Mouse (Mus musculus): ENCODE measurements around the gene Hist1h4a. TPM values are rescaled to one million over a fixed set of nuclear protein-coding genes. Genes with fewer than 3 reads are reported as not detected.
A peak's percentile ranks its signal among the peaks of the same experiment; 100 is the strongest.

The Hist1h4a gene
- polyA plus RNA-seq, 1 experiment from 2014 or later, result 0.40 TPM

- TF ChIP-seq EP300 (IDR thresholded peaks at IDR 0.05; ENCODE audit: low read depth) (peak; percentile 10; the same call in 1 of the 2 replicates), CTCF (IDR thresholded peaks at IDR 0.05; ENCODE audit: low read depth) (no peak)
- no peaks in the 10 kb centered on the region for H3K27me3 ChIP-seq (ENCODE audit: insufficient read depth, low read length)
- H3K4me3 ChIP-seq (ENCODE audit: low read depth, low read length), result peak overlapping the region; percentile 51
- ATAC-seq (no peak), DNase-seq (no peak)
- H3K4me1 ChIP-seq (ENCODE audit: insufficient read depth), result peaks cover 10% of the 10 kb centered on the region
- no peaks in the 10 kb centered on the region for H3K36me3 ChIP-seq (replicated peaks; ENCODE audit: insufficient read depth, low read length)
- peak overlapping the region; percentile 99 for H3K27ac ChIP-seq (ENCODE audit: low read depth)
- H3K9me3 ChIP-seq (ENCODE audit: low read length), result no peaks in the 10 kb centered on the region
- WGBS (ENCODE audit: insufficient replicate concordance), result 3% methylated on average over 13 of the region's 36 CpGs
- H3K9ac ChIP-seq (replicated peaks), result peak overlapping the region; percentile 53
- peak overlapping the region; percentile 65 for H3K4me2 ChIP-seq (ENCODE audit: low read depth, low read length)
Observed at GRCm38 (mm10) chr13:23744421-23745380, 16.3 kb downstream of the Hist1h4a start.

DNA sequence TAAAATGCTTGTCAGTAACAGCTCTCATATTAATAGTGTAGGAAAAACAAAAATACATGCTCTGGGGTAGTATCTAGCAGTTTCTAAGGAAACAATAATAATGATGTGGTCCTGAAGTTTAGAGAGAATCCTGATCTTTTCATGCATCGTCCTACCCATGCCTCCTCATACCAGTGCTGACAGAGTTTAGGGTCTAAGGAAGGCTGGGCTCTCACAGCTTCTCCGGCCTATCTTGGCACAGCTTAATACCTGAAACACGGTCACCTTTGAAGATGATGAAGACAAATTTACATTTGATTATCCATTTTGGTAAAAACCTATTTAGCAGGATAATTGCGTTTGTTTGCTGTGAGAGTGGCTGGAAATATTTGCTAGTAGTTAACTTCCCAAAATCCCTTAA, 17.1 kb downstream of the Hist1h4a start:
- WGBS (ENCODE audit: insufficient replicate concordance), result 56% methylated on average over 4 of the region's 4 CpGs
- Histone ChIP-seq H3K9ac (replicated peaks) (peak overlapping the region; percentile 53), H3K9me3 (ENCODE audit: low read length) (no peaks in the 10 kb centered on the region), H3K4me3 (ENCODE audit: low read depth, low read length) (peak overlapping the region; percentile 51), H3K36me3 (replicated peaks; ENCODE audit: insufficient read depth, low read length) (no peaks in the 10 kb centered on the region), H3K4me1 (ENCODE audit: insufficient read depth) (peaks cover 10% of the 10 kb centered on the region), H3K27me3 (ENCODE audit: insufficient read depth, low read length) (no peaks in the 10 kb centered on the region), H3K4me2 (ENCODE audit: low read depth, low read length) (peak overlapping the region; percentile 65), H3K27ac (ENCODE audit: low read depth) (peak overlapping the region; percentile 99)
- TF ChIP-seq CTCF (IDR thresholded peaks at IDR 0.05; ENCODE audit: low read depth) (no peak), EP300 (IDR thresholded peaks at IDR 0.05; ENCODE audit: low read depth) (no peak)
- DNase-seq (no peak), ATAC-seq (no peak)

DNA sequence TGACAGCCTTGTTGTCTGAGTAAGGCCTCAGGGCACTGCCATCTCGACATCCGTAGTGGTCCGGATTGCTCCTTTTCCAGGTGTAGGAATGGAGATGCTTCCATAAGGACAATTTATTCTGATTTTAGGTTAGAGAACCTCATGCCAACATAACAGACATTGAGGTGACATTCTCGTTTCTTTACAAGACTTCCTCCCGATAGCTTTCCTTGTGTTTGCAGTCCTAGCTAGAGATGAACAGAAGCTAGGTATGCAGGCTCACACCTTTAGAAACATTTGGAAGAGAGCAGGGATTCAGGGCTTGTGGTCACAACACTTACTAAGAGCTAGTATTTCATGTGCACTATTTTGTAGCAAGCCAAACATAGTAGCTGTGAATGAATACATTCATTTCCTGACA, 17.8 kb downstream of the Hist1h4a start:
- DNase-seq, result no peak
- peak overlapping the region; percentile 13; the same call in 1 of the 2 replicates for H3K4me3 ChIP-seq (ENCODE audit: low read depth, low read length)
- H3K9me3 ChIP-seq (ENCODE audit: low read length), result no peaks in the 10 kb centered on the region
- TF ChIP-seq CTCF (IDR thresholded peaks at IDR 0.05; ENCODE audit: low read depth), result no peak
- TF ChIP-seq EP300 (IDR thresholded peaks at IDR 0.05; ENCODE audit: low read depth), result no peak
- H3K27me3 ChIP-seq (ENCODE audit: insufficient read depth, low read length), result no peaks in the 10 kb centered on the region
- ATAC-seq, result no peak
- peak overlapping the region; percentile 46; the same call in 1 of the 2 replicates for H3K4me2 ChIP-seq (ENCODE audit: low read depth, low read length)
- 85% methylated on average over 5 of the region's 5 CpGs for WGBS (ENCODE audit: insufficient replicate concordance)
- no peak overlapping the region for H3K9ac ChIP-seq (replicated peaks)
- H3K36me3 ChIP-seq (replicated peaks; ENCODE audit: insufficient read depth, low read length), result no peaks in the 10 kb centered on the region
- H3K4me1 ChIP-seq (ENCODE audit: insufficient read depth), result peaks cover 5% of the 10 kb centered on the region
- peak overlapping the region; percentile 66 for H3K27ac ChIP-seq (ENCODE audit: low read depth)

- DNase-seq (no peak), ATAC-seq (no peak)
- H3K4me1 ChIP-seq (ENCODE audit: insufficient read depth), result peaks cover 5% of the 10 kb centered on the region; the same call in 1 of the 2 replicates
- H3K4me3 ChIP-seq (ENCODE audit: low read depth, low read length), result peak overlapping the region; percentile 1; the same call in 1 of the 2 replicates
- TF ChIP-seq CTCF (IDR thresholded peaks at IDR 0.05; ENCODE audit: low read depth) (no peak), EP300 (IDR thresholded peaks at IDR 0.05; ENCODE audit: low read depth) (no peak)
- H3K36me3 ChIP-seq (replicated peaks; ENCODE audit: insufficient read depth, low read length), result no peaks in the 10 kb centered on the region
- peak overlapping the region; percentile 36 for H3K27ac ChIP-seq (ENCODE audit: low read depth)
- H3K9me3 ChIP-seq (ENCODE audit: low read length), result no peaks in the 10 kb centered on the region
- H3K27me3 ChIP-seq (ENCODE audit: insufficient read depth, low read length), result no peaks in the 10 kb centered on the region
- H3K9ac ChIP-seq (replicated peaks), result no peak overlapping the region; the same call in 1 of the 2 replicates
- peak overlapping the region; percentile 52 for H3K4me2 ChIP-seq (ENCODE audit: low read depth, low read length)
Observed at GRCm38 (mm10) chr13:23742007-23742406, 19.0 kb downstream of the Hist1h4a start.

GRCm38 (mm10) chr13:23740910-23741309, 20.1 kb downstream of the Hist1h4a start:
- WGBS (ENCODE audit: insufficient replicate concordance), result 49% methylated on average over 5 of the region's 5 CpGs
- Histone ChIP-seq H3K9ac (replicated peaks) (peak overlapping the region; percentile 99), H3K4me1 (ENCODE audit: insufficient read depth) (peaks cover 5% of the 10 kb centered on the region; the same call in 1 of the 2 replicates), H3K9me3 (ENCODE audit: low read length) (no peaks in the 10 kb centered on the region), H3K4me3 (ENCODE audit: low read depth, low read length) (peak overlapping the region; percentile 72), H3K27ac (ENCODE audit: low read depth) (peak overlapping the region; percentile 100), H3K27me3 (ENCODE audit: insufficient read depth, low read length) (no peaks in the 10 kb centered on the region), H3K4me2 (ENCODE audit: low read depth, low read length) (peak overlapping the region; percentile 86), H3K36me3 (replicated peaks; ENCODE audit: insufficient read depth, low read length) (no peaks in the 10 kb centered on the region)
- ATAC-seq (no peak), DNase-seq (no peak)
- TF ChIP-seq CTCF (IDR thresholded peaks at IDR 0.05; ENCODE audit: low read depth) (no peak), EP300 (IDR thresholded peaks at IDR 0.05; ENCODE audit: low read depth) (no peak)

DNA sequence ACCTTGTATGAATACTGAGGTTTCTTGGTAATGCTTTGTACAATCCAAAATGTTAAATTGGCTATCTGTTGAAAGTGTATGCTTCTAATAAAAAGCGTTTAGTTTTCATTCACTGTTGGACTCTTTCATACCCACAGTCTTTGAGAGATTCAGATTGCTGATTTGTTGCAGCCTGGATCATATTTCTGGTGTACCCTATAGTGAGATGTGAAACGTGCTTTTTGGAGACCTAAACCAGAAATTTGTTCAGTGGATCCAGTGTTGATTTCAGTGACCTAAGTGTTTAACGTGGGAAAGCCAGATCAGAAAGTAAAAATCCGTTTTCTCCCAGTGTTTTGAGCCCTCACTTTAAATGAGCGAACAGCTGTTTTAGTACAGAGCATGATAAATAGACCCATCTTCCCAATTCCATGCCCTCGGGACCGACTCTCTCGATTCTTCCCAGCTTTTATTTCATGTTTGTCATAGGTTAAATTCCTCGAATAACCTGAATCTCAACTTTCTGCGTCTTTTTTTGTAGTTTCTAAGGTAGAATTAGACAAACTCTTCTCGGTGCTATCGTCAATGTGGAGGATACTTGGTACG, 20.7 kb downstream of the Hist1h4a start:
- no peaks in the 10 kb centered on the region for H3K36me3 ChIP-seq (replicated peaks; ENCODE audit: insufficient read depth, low read length)
- no peak for DNase-seq
- 26% methylated on average over 13 of the region's 13 CpGs for WGBS (ENCODE audit: insufficient replicate concordance)
- ATAC-seq, result peak; percentile 2
- H3K4me1 ChIP-seq (ENCODE audit: insufficient read depth), result peaks cover 5% of the 10 kb centered on the region; the same call in 1 of the 2 replicates
- H3K27me3 ChIP-seq (ENCODE audit: insufficient read depth, low read length), result no peaks in the 10 kb centered on the region
- peak overlapping the region; percentile 100 for H3K27ac ChIP-seq (ENCODE audit: low read depth)
- peak overlapping the region; percentile 99 for H3K9ac ChIP-seq (replicated peaks)
- no peak for TF ChIP-seq EP300 (IDR thresholded peaks at IDR 0.05; ENCODE audit: low read depth)
- no peak for TF ChIP-seq CTCF (IDR thresholded peaks at IDR 0.05; ENCODE audit: low read depth)
- peak overlapping the region; percentile 86 for H3K4me2 ChIP-seq (ENCODE audit: low read depth, low read length)
- no peaks in the 10 kb centered on the region for H3K9me3 ChIP-seq (ENCODE audit: low read length)
- peak overlapping the region; percentile 72 for H3K4me3 ChIP-seq (ENCODE audit: low read depth, low read length)
